Mouse (Mus musculus): ENCODE results near the gene Rassf7. TPM values are rescaled to one million over a fixed set of nuclear protein-coding genes. Genes with fewer than 3 reads are reported as not detected.

The Rassf7 gene
- polyA plus RNA-seq, 1 experiment from 2014 or later: 47.4 TPM

- no peaks in the 10 kb centered on the region for H3K9me3 ChIP-seq (ENCODE audit: control insufficient read depth, low read length)
- WGBS: 2% methylated on average over 8 of the region's 8 CpGs
These were observed 39.5 kb upstream of the Rassf7 start for GRCm38 (mm10) chr7:141176173-141176572.

DNA sequence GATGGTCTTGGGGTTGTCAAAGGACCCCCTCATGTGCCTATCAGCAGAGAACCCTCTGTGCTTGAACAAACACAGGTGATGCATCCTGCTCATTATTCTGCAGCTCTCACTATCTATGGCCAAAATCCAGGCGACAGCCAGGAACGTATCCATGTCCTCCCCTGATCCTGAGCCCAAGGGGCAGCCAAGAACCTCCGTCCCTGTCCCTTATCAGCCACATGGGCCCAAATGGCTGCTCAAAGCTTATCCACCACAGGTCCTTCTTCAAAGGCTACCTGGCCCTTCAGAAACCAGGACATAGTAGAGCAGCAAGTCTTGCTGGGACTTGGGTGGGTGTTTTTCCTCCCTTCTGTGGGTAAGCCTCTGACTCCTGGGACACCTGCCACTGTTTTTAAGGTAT, 27.5 kb upstream of the Rassf7 start:
- WGBS: 75% methylated on average over 3 of the region's 3 CpGs
- Histone ChIP-seq H3K9ac (ENCODE audit: low read length) (no peak overlapping the region), H3K36me3 (ENCODE audit: control insufficient read depth, insufficient read depth, low read length) (0 out of 2 replicates have a peak, but pooled peaks cover 2% of the 10 kb centered on the region), H3K4me2 (ENCODE audit: low read depth, low read length, severe bottlenecking) (no peak overlapping the region), H3K27me3 (ENCODE audit: control insufficient read depth, insufficient read depth, low read length) (no peaks in the 10 kb centered on the region), H3K4me1 (replicated peaks; ENCODE audit: control insufficient read depth, insufficient read depth, low read length) (peaks cover 10% of the 10 kb centered on the region), H3K27ac (ENCODE audit: low read depth, low read length) (no peak overlapping the region), H3K9me3 (ENCODE audit: control insufficient read depth, low read length) (no peaks in the 10 kb centered on the region), H3K4me3 (ENCODE audit: low read depth, low read length) (no peak overlapping the region)
- no peak for DNase-seq (ENCODE audit: low spot score)
- ATAC-seq (replicated peaks; ENCODE audit: low FRiP score): no peak

More at GRCm38 (mm10) chr7:141176173-141176572, 39.5 kb upstream of the Rassf7 start:
- H3K4me3 ChIP-seq (ENCODE audit: low read depth, low read length): no peak overlapping the region
- H3K4me2 ChIP-seq (ENCODE audit: low read depth, low read length, severe bottlenecking): no peak overlapping the region
- H3K9ac ChIP-seq (ENCODE audit: low read length): no peak overlapping the region
- H3K36me3 ChIP-seq (ENCODE audit: control insufficient read depth, insufficient read depth, low read length): no peaks in the 10 kb centered on the region
- H3K4me1 ChIP-seq (replicated peaks; ENCODE audit: control insufficient read depth, insufficient read depth, low read length): 0 out of 2 replicates have a peak, but pooled peaks cover 2% of the 10 kb centered on the region
- peak; percentile 92 for DNase-seq (ENCODE audit: low spot score)
- ATAC-seq (replicated peaks; ENCODE audit: low FRiP score): no peak
- no peak overlapping the region for H3K27ac ChIP-seq (ENCODE audit: low read depth, low read length)
- H3K27me3 ChIP-seq (ENCODE audit: control insufficient read depth, insufficient read depth, low read length): no peaks in the 10 kb centered on the region

- Histone ChIP-seq H3K9me3 (ENCODE audit: control insufficient read depth, low read length) (no peaks in the 10 kb centered on the region), H3K4me3 (ENCODE audit: low read depth, low read length) (no peak overlapping the region), H3K27ac (ENCODE audit: low read depth, low read length) (no peak overlapping the region), H3K4me1 (replicated peaks; ENCODE audit: control insufficient read depth, insufficient read depth, low read length) (peaks cover 10% of the 10 kb centered on the region), H3K27me3 (ENCODE audit: control insufficient read depth, insufficient read depth, low read length) (no peaks in the 10 kb centered on the region), H3K4me2 (ENCODE audit: low read depth, low read length, severe bottlenecking) (no peak overlapping the region), H3K36me3 (ENCODE audit: control insufficient read depth, insufficient read depth, low read length) (0 out of 2 replicates have a peak, but pooled peaks cover 2% of the 10 kb centered on the region), H3K9ac (ENCODE audit: low read length) (no peak overlapping the region)
- WGBS: 91% methylated on average over 3 of the region's 3 CpGs
- ATAC-seq (replicated peaks; ENCODE audit: low FRiP score) (no peak), DNase-seq (ENCODE audit: low spot score) (no peak)
These were observed 26.9 kb upstream of the Rassf7 start for GRCm38 (mm10) chr7:141188733-141189132.

- Histone ChIP-seq H3K36me3 (ENCODE audit: control insufficient read depth, insufficient read depth, low read length) (0 out of 2 replicates have a peak, but pooled peaks cover 2% of the 10 kb centered on the region), H3K4me1 (replicated peaks; ENCODE audit: control insufficient read depth, insufficient read depth, low read length) (peaks cover 10% of the 10 kb centered on the region), H3K9me3 (ENCODE audit: control insufficient read depth, low read length) (no peaks in the 10 kb centered on the region), H3K4me3 (ENCODE audit: low read depth, low read length) (no peak overlapping the region), H3K4me2 (ENCODE audit: low read depth, low read length, severe bottlenecking) (no peak overlapping the region), H3K27ac (ENCODE audit: low read depth, low read length) (no peak overlapping the region), H3K27me3 (ENCODE audit: control insufficient read depth, insufficient read depth, low read length) (no peaks in the 10 kb centered on the region), H3K9ac (ENCODE audit: low read length) (no peak overlapping the region)
- ATAC-seq (replicated peaks; ENCODE audit: low FRiP score): no peak
- no peak for DNase-seq (ENCODE audit: low spot score)
- WGBS: 86% methylated on average over 3 of the region's 3 CpGs
These were observed 25.4 kb upstream of the Rassf7 start for GRCm38 (mm10) chr7:141190220-141190619.

DNA sequence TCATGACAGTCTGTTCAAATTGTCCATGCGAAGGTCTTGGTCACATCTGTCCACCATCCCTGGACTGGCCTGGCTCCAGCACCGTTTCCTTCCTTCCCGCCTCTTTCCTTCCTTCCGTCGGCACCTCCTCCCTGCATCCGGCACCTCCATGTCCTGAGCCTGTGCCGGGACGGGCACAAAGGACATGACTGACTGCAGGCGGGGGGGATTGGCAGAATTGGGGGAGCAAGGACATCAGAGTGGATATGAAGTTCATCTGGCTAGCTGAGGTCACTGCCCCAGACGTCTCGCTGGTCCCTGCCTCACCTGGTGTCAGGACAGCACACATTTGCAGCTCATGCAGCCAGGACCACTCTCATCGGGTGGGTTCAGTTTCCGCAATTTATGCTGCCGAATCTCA, 24.6 kb upstream of the Rassf7 start:
- no peaks in the 10 kb centered on the region for H3K27me3 ChIP-seq (ENCODE audit: control insufficient read depth, insufficient read depth, low read length)
- peaks cover 10% of the 10 kb centered on the region for H3K4me1 ChIP-seq (replicated peaks; ENCODE audit: control insufficient read depth, insufficient read depth, low read length)
- no peak overlapping the region for H3K27ac ChIP-seq (ENCODE audit: low read depth, low read length)
- DNase-seq (ENCODE audit: low spot score): no peak
- no peak overlapping the region for H3K4me3 ChIP-seq (ENCODE audit: low read depth, low read length)
- H3K4me2 ChIP-seq (ENCODE audit: low read depth, low read length, severe bottlenecking): no peak overlapping the region
- no peak for ATAC-seq (replicated peaks; ENCODE audit: low FRiP score)
- no peak overlapping the region for H3K9ac ChIP-seq (ENCODE audit: low read length)
- 91% methylated on average over 14 of the region's 14 CpGs for WGBS
- 0 out of 2 replicates have a peak, but pooled peaks cover 2% of the 10 kb centered on the region for H3K36me3 ChIP-seq (ENCODE audit: control insufficient read depth, insufficient read depth, low read length)
- H3K9me3 ChIP-seq (ENCODE audit: control insufficient read depth, low read length): no peaks in the 10 kb centered on the region

DNA sequence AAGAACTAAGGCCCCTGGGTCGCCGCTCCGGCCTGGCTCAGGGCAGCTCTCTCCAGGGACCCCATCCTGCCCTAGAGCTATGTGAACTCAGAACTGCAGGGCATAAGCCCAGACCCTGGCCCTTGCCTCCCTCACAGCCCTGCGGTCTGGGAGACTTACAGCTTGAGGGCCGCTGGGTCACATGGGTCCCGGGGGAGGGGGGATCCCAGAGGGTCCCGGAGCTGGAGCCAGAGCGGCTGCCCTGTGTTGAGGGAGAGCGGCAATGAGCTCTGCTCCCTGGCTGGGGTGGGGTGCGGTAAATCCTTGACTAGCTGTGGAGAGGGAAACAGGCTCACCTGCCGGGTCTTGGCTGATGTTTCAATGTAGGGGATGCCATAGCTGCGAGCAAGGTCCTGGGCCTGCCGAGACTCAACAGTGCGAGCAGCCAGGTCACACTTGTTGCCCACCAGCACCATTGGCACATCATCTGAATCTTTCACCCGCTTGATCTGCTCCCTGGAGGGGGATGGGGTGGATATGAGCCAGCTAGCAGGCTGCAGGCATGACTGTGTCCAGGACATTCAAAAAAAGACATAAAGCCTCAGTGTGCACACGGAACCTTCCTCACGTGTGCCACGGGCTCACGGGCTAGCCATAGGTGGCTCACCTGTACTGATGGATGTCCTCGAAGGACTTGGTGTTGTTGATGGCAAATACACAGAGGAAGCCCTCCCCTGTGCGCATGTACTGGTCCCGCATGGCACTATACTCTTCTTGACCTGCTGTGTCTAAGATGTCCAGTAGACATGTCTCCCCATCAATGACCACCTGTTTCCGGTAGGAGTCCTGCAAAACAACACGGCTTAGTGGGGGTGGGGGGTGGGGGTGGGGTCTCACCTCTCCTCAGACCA, 23.6 kb upstream of the Rassf7 start:
- DNase-seq (ENCODE audit: low spot score) (no peak), ATAC-seq (replicated peaks; ENCODE audit: low FRiP score) (no peak)
- Histone ChIP-seq H3K27me3 (ENCODE audit: control insufficient read depth, insufficient read depth, low read length) (no peaks in the 10 kb centered on the region), H3K4me2 (ENCODE audit: low read depth, low read length, severe bottlenecking) (peak overlapping the region; percentile 97; the same call in 1 of the 2 replicates), H3K9me3 (ENCODE audit: control insufficient read depth, low read length) (no peaks in the 10 kb centered on the region), H3K36me3 (ENCODE audit: control insufficient read depth, insufficient read depth, low read length) (0 out of 2 replicates have a peak, but pooled peaks cover 2% of the 10 kb centered on the region), H3K4me3 (ENCODE audit: low read depth, low read length) (no peak overlapping the region; the same call in 1 of the 2 replicates), H3K27ac (ENCODE audit: low read depth, low read length) (no peak overlapping the region), H3K9ac (ENCODE audit: low read length) (no peak overlapping the region; the same call in 1 of the 2 replicates), H3K4me1 (replicated peaks; ENCODE audit: control insufficient read depth, insufficient read depth, low read length) (peaks cover 10% of the 10 kb centered on the region)
- 91% methylated on average over 24 of the region's 24 CpGs for WGBS

GRCm38 (mm10) chr7:141192776-141193347, 22.8 kb upstream of the Rassf7 start:
- ATAC-seq (replicated peaks; ENCODE audit: low FRiP score) (no peak), DNase-seq (ENCODE audit: low spot score) (no peak)
- H3K9me3 ChIP-seq (ENCODE audit: control insufficient read depth, low read length): no peaks in the 10 kb centered on the region
- H3K4me3 ChIP-seq (ENCODE audit: low read depth, low read length): peak overlapping the region; percentile 85
- no peaks in the 10 kb centered on the region for H3K27me3 ChIP-seq (ENCODE audit: control insufficient read depth, insufficient read depth, low read length)
- H3K9ac ChIP-seq (ENCODE audit: low read length): peak overlapping the region; percentile 93
- H3K4me1 ChIP-seq (replicated peaks; ENCODE audit: control insufficient read depth, insufficient read depth, low read length): peaks cover 10% of the 10 kb centered on the region
- WGBS: 29% methylated on average over 12 of the region's 12 CpGs
- H3K4me2 ChIP-seq (ENCODE audit: low read depth, low read length, severe bottlenecking): peak overlapping the region; percentile 97
- H3K36me3 ChIP-seq (ENCODE audit: control insufficient read depth, insufficient read depth, low read length): 0 out of 2 replicates have a peak, but pooled peaks cover 2% of the 10 kb centered on the region
- H3K27ac ChIP-seq (ENCODE audit: low read depth, low read length): no peak overlapping the region

GRCm38 (mm10) chr7:141193348-141193856, 22.3 kb upstream of the Rassf7 start:
- 0% methylated on average over 34 of the region's 43 CpGs for WGBS
- Histone ChIP-seq H3K27ac (ENCODE audit: low read depth, low read length) (peak overlapping the region; percentile 71; the same call in 1 of the 2 replicates), H3K9ac (ENCODE audit: low read length) (peak overlapping the region; percentile 93), H3K4me2 (ENCODE audit: low read depth, low read length, severe bottlenecking) (peak overlapping the region; percentile 97), H3K36me3 (ENCODE audit: control insufficient read depth, insufficient read depth, low read length) (0 out of 2 replicates have a peak, but pooled peaks cover 2% of the 10 kb centered on the region), H3K4me3 (ENCODE audit: low read depth, low read length) (peak overlapping the region; percentile 85), H3K27me3 (ENCODE audit: control insufficient read depth, insufficient read depth, low read length) (no peaks in the 10 kb centered on the region), H3K9me3 (ENCODE audit: control insufficient read depth, low read length) (no peaks in the 10 kb centered on the region), H3K4me1 (replicated peaks; ENCODE audit: control insufficient read depth, insufficient read depth, low read length) (peaks cover 10% of the 10 kb centered on the region)
- DNase-seq (ENCODE audit: low spot score) (no peak), ATAC-seq (replicated peaks; ENCODE audit: low FRiP score) (no peak; the same call in 1 of the 2 replicates)
